Mouse (Mus musculus) embryonic facial prominence, embryonic 11.5 days (tissue): ENCODE results near the gene Rora. TPM values are rescaled to one million over a fixed set of nuclear protein-coding genes. Genes with fewer than 3 reads are reported as not detected.

ENCODE experiments used
- ATAC-seq: fragments of 200-750 bp; cut with Nextera tagmentation; replicated peaks from 2 replicates; pipeline ENCODE4 v1.8.0; 2017; ENCODE audit warnings: low read depth; ENCODE audit not compliant: insufficient number of reproducible peaks, low FRiP score, low TSS enrichment
- DNase-seq: peaks from one replicate; pipeline ENCODE4 v3.0.0-alpha.2; 2015; ENCODE audit warnings: low spot score
- H3K27ac ChIP-seq: fragments of 300-500 bp; sonication (generic); replicated peaks from 2 replicates; pipeline ENCODE4 v1.5.1; 2014; ENCODE audit warnings: mild to moderate bottlenecking, low read depth, low read length, control low read depth
- H3K27me3 ChIP-seq: fragments of 300-500 bp; sonication (generic); 2 replicates; pipeline ENCODE4 v1.6.1; 2014; ENCODE audit warnings: mild to moderate bottlenecking, low read length, moderate library complexity, mixed read lengths; ENCODE audit not compliant: control insufficient read depth, insufficient read depth
- H3K36me3 ChIP-seq: fragments of 300-500 bp; sonication (generic); replicated peaks from 2 replicates; pipeline ENCODE4 v1.6.1; 2014; ENCODE audit warnings: low read depth, mild to moderate bottlenecking, low read length, moderate library complexity, mixed read lengths; ENCODE audit not compliant: control insufficient read depth, insufficient read depth
- H3K4me1 ChIP-seq: fragments of 300-500 bp; sonication (generic); 2 replicates; pipeline ENCODE4 v1.6.1; 2014; ENCODE audit warnings: low read length, mixed read lengths; ENCODE audit not compliant: control insufficient read depth, insufficient read depth
- H3K4me2 ChIP-seq: fragments of 300-500 bp; sonication (generic); 2 replicates; pipeline ENCODE4 v1.6.1; 2014; ENCODE audit warnings: low read depth, mild to moderate bottlenecking, control low read depth, low read length, moderate library complexity
- H3K4me3 ChIP-seq: fragments of 300-500 bp; sonication (generic); 2 replicates; pipeline ENCODE4 v1.5.1; 2014; ENCODE audit warnings: low read depth, low read length, control low read depth
- H3K9ac ChIP-seq: fragments of 300-500 bp; sonication (generic); replicated peaks from 2 replicates; pipeline ENCODE4 v1.6.1; 2014; ENCODE audit warnings: mild to moderate bottlenecking, control low read depth, low read length
- H3K9me3 ChIP-seq: fragments of 300-500 bp; sonication (generic); replicated peaks from 2 replicates; pipeline ENCODE4 v1.6.1; 2016; ENCODE audit warnings: mild to moderate bottlenecking, low read length, inconsistent platforms, mixed read lengths; ENCODE audit not compliant: control insufficient read depth
- WGBS: fragments of 180-500 bp; shearing (Covaris S2); extraction: QIAGEN DNeasy Blood & Tissue Kit; methylation state at CpG from one replicate; pipeline ENCODE4 v1.1.7; 2014; 5-methylcytosine and 5-hydroxymethylcytosine counted together
- polyA plus RNA-seq: library from polyadenylated mRNA; unstranded; fragments of >200 nt; fragmentation: Nextera tagmentation; extraction: Ambion mirVana; gene quantifications from 2 replicates; pipeline ENCODE4 v1.2.1, GENCODE M21; 2014

Rora gene
- polyA plus RNA-seq, 1 experiment from 2014 or later = 5.7 TPM

DNA sequence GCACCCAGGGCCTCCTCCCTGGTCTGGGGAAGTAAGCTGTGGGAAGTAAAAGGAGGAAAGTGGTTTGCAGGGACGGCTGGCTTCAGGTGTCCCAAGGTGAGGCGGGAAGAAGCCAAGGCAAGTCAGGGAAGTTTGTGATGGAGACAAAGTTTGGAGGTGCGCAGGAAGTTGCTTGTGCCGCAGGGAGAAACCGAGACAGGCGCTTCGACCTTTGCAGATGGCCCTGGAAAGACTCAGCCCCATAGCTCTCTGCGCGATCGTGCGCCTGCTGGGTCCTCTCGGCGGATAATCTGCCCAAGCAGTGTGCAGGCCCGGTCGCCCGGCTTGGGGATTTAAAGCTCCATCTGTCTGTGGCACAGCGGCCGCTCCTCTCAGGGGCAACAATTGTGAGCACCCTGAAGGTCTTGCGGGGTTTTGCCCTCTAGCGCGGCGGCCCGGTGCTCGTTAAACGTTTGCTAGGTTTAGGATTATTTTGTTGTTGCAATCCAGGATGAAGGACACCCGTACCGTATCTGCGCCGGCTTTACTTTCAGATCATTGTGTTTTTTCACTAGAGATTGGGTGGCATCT lies 637.4 kb downstream of the Rora start:
- peaks cover 4% of the 10 kb centered on the region; the same call in 1 of the 2 replicates for H3K4me1 ChIP-seq
- H3K9me3 ChIP-seq = no peaks in the 10 kb centered on the region
- peak overlapping the region; percentile 75 for H3K9ac ChIP-seq
- peak overlapping the region; percentile 95 for H3K4me2 ChIP-seq
- no peaks in the 10 kb centered on the region for H3K27me3 ChIP-seq
- H3K4me3 ChIP-seq = peak overlapping the region; percentile 77
- DNase-seq (peak; percentile 57), ATAC-seq (no peak)
- under 1% methylated on average over 29 of the region's 29 CpGs for WGBS
- H3K27ac ChIP-seq = 0 out of 2 replicates have a peak overlapping the region, but pooled peaks have one; percentile 10
- no peaks in the 10 kb centered on the region for H3K36me3 ChIP-seq

DNA sequence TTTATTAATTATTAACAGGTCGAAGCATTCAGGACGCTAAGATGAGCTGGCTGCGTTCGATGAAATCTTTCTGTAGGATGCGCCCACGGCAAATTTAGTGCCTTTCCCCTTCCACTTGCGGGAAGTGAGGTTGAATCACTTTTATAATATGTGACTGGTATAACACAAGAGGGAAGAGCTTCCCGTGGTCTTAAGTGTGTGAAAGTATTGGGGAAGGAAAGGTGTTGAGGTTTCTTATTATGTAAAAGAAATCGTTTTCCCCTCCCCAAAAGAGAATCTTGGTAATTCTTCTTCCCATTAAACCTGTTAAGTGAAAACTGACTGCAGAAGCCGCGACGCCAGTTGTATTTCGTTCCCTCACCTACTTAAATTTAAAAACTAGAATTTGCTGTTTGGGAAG lies 637.9 kb downstream of the Rora start:
- WGBS = 6% methylated on average over 13 of the region's 13 CpGs
- peak overlapping the region; percentile 75 for H3K9ac ChIP-seq

DNA sequence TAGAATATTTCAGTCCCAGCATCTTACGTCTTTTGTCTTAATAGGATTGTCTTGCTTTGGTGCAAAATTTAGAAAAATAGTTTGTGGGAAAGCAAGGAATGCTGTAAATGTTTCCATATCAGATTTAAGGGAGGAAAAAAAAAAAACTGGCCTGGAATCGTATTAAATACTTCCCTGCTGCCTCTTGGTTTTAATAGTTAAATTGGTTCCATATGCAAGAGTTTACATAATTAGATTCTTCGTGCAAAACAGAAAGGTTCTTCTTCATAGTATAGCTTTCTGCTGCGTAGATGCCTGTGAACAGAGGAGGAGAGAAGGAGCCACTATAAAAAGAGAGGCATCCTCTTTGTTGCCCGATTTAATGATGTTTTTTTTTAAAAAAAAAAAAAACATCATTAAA lies 638.8 kb downstream of the Rora start:
- Histone ChIP-seq H3K4me1 (peaks cover 4% of the 10 kb centered on the region; the same call in 1 of the 2 replicates), H3K4me2 (no peak overlapping the region; the same call in 1 of the 2 replicates), H3K9ac (no peak overlapping the region), H3K9me3 (no peaks in the 10 kb centered on the region), H3K4me3 (no peak overlapping the region), H3K27me3 (no peaks in the 10 kb centered on the region), H3K36me3 (no peaks in the 10 kb centered on the region), H3K27ac (no peak overlapping the region)
- ATAC-seq (no peak), DNase-seq (peak; percentile 79)
- WGBS = 19% methylated on average over 5 of the region's 5 CpGs

More for the DNA sequence above, 637.9 kb downstream of the Rora start:
- Histone ChIP-seq H3K27me3 (no peaks in the 10 kb centered on the region), H3K27ac (no peak overlapping the region), H3K36me3 (no peaks in the 10 kb centered on the region), H3K4me2 (peak overlapping the region; percentile 95), H3K4me1 (peaks cover 4% of the 10 kb centered on the region; the same call in 1 of the 2 replicates), H3K9me3 (no peaks in the 10 kb centered on the region), H3K4me3 (peak overlapping the region; percentile 77)
- ATAC-seq = no peak
- DNase-seq = peak; percentile 35

DNA sequence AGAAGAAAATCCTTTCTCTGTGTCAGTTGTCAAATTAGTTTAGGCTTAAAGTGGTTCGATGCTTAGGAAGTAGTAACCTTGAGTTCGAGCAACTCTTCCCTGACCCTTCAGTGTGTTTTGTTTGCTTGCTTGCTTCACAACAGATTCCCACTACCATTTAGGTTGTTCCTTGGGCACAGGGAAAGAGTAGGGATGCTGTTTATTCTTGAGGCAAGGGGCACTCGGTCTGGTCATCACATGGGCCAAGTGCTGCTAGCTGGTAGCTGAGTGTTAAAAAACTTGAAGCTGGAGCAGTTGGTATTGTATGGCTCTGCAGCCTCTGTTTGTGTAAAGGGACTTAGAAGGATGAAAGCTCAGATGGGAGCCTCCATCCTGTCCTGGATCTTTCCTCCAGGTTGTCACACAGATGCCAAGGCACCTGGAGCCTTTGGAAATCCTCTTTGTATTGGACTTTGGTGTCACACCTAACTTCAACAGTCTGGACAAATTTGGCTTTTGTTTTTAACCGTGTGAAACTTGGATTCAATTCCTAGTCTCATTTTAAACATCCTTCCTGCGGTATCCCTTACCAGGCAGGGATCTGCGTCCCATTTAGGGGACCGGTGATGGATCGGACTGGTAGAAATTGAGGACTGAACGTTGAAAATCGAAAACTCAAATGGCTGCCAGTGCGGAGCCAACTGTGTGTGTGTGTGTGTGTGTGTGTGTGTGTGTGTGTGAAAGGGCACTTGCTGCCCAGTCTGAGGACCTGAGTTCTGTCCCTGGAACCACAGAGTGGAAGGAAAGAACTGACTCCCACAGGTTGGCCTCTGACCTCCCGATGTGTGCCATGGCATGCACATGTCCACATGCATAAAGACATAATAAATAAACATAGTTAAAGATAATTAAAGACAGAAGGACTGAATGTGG lies 639.4 kb downstream of the Rora start:
- WGBS = 47% methylated on average over 12 of the region's 12 CpGs
- peaks cover 4% of the 10 kb centered on the region; the same call in 1 of the 2 replicates for H3K4me1 ChIP-seq
- H3K4me3 ChIP-seq = no peak overlapping the region
- H3K9ac ChIP-seq = peak overlapping the region; percentile 18; the same call in 1 of the 2 replicates
- H3K27me3 ChIP-seq = no peaks in the 10 kb centered on the region
- no peaks in the 10 kb centered on the region for H3K9me3 ChIP-seq
- ATAC-seq (no peak), DNase-seq (peak; percentile 23)
- H3K4me2 ChIP-seq = peak overlapping the region; percentile 8; the same call in 1 of the 2 replicates
- H3K36me3 ChIP-seq = no peaks in the 10 kb centered on the region
- H3K27ac ChIP-seq = no peak overlapping the region; the same call in 1 of the 2 replicates

DNA sequence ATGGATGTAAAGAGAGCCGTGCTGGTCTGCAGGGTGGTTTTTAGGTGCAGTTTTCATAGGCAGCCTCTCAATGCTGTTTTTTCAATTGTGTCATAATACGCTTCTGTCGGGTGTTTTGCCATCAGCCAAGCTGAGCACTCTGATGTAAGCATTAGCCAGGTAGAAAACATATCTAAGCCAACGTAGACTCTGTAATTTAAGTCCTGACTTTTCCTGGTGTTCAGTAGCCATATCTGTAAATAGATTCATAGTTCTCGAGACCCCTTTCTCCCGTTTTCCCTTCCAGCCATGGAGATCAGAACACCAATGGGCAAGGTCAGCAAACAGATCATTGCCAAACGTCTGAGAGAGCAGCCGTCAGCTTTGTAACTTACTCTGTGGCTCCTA lies 640.1 kb downstream of the Rora start:
- 38% methylated on average over 8 of the region's 8 CpGs for WGBS
- Histone ChIP-seq H3K36me3 (no peaks in the 10 kb centered on the region), H3K9ac (no peak overlapping the region), H3K27me3 (no peaks in the 10 kb centered on the region), H3K27ac (no peak overlapping the region), H3K4me3 (no peak overlapping the region), H3K4me2 (no peak overlapping the region), H3K4me1 (peaks cover 4% of the 10 kb centered on the region; the same call in 1 of the 2 replicates), H3K9me3 (no peaks in the 10 kb centered on the region)
- ATAC-seq (no peak), DNase-seq (no peak)

DNA sequence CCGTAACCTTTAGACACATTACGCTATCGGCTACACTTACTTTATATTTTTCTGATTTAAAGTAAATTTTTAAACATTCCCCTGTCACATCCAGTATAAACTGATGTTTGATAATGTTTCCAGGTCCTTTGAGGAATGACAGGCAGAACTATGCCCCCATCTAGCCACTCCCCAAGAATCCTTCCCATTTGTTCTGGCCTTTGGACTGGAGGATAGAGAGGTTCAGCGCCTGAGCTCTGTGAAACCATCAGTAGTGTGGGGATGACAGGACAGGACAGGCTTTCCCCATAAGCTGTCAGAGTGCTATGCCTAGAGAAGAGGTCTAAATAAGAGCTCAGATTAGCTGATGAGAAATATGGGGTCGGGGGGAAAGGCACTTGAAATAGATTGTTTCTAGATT lies 640.8 kb downstream of the Rora start:
- Histone ChIP-seq H3K27me3 (no peaks in the 10 kb centered on the region), H3K36me3 (no peaks in the 10 kb centered on the region), H3K27ac (no peak overlapping the region), H3K4me3 (no peak overlapping the region), H3K9ac (no peak overlapping the region), H3K9me3 (no peaks in the 10 kb centered on the region), H3K4me2 (no peak overlapping the region), H3K4me1 (peaks cover 4% of the 10 kb centered on the region; the same call in 1 of the 2 replicates)
- no peak for DNase-seq
- 70% methylated on average over 5 of the region's 5 CpGs for WGBS
- no peak for ATAC-seq

GRCm38 (mm10) chr9:69294856-69295255 lies 641.3 kb downstream of the Rora start:
- H3K27me3 ChIP-seq = no peaks in the 10 kb centered on the region
- DNase-seq (no peak), ATAC-seq (no peak)
- WGBS = 84% methylated on average over 14 of the region's 14 CpGs
- no peak overlapping the region for H3K4me2 ChIP-seq
- H3K4me1 ChIP-seq = peaks cover 4% of the 10 kb centered on the region; the same call in 1 of the 2 replicates
- H3K36me3 ChIP-seq = no peaks in the 10 kb centered on the region
- no peak overlapping the region for H3K4me3 ChIP-seq
- no peaks in the 10 kb centered on the region for H3K9me3 ChIP-seq
- H3K9ac ChIP-seq = no peak overlapping the region
- no peak overlapping the region for H3K27ac ChIP-seq

- ATAC-seq (no peak), DNase-seq (peak; percentile 8)
- Histone ChIP-seq H3K4me2 (no peak overlapping the region), H3K4me3 (no peak overlapping the region), H3K27ac (no peak overlapping the region), H3K36me3 (no peaks in the 10 kb centered on the region), H3K4me1 (peaks cover 4% of the 10 kb centered on the region; the same call in 1 of the 2 replicates), H3K9me3 (no peaks in the 10 kb centered on the region), H3K9ac (no peak overlapping the region), H3K27me3 (no peaks in the 10 kb centered on the region)
- WGBS = 72% methylated on average over 3 of the region's 3 CpGs
Measured at GRCm38 (mm10) chr9:69295826-69296225, 642.2 kb downstream of the Rora start.
